8 mouse cellular contexts compared by ENCODE assay signal in genomic region chr15:100761419-100762185, GRCm38 (mm10). TPM values are rescaled to one million over a fixed set of nuclear protein-coding genes. Genes with fewer than 3 reads are reported as not detected.
A peak's percentile ranks its signal among the peaks of the same experiment; 100 is the strongest.
DNase-seq lines count a peak whose midpoint lies in the region; ATAC-seq and TF ChIP-seq lines count a peak whose summit lies in the region.

Slc4a8 (plus strand) TSS chr15:100761747.

- no peaks in the 10 kb centered on the region for H3K27me3 ChIP-seq in hindbrain, postnatal 0 days (ENCODE audit: insufficient read depth, low read length)

- H3K4me1 ChIP-seq in hindbrain, postnatal 0 days (ENCODE audit: insufficient read depth, low read length), result peaks cover 7% of the 10 kb centered on the region; the same call in 1 of the 2 replicates

- peak within 1 kb of the TSS; percentile 78 for H3K4me2 ChIP-seq in hindbrain, postnatal 0 days (ENCODE audit: low read depth, low read length)

- TF ChIP-seq CTCF in hindbrain, postnatal 0 days (IDR thresholded peaks at IDR 0.05; ENCODE audit: low read depth), result peak; percentile 78

- peak; percentile 85 for DNase-seq in T-cell, adult 2 months (ENCODE audit: low spot score)
- peak; percentile 28 to 47 for DNase-seq in gastrocnemius, adult 8-10 months (ENCODE audit: low spot score in 2 of 2)
- DNase-seq in hindbrain, postnatal 0 days (ENCODE audit: low spot score), result peak; percentile 97
- peak; percentile 79 to 93 for DNase-seq in left cerebral cortex, adult 8-10 months (ENCODE audit: low spot score in 2 of 2)
- peak; percentile 96 for DNase-seq in right cerebral cortex, adult 18-20 months
- peak; percentile 88 for DNase-seq in urinary bladder, adult 2 months (ENCODE audit: low spot score)

- peak; percentile 75 for ATAC-seq in common myeloid progenitor, adult 5-6 weeks (replicated peaks; ENCODE audit: low read depth, poor library complexity, severe bottlenecking)
- ATAC-seq in hindbrain, postnatal 0 days, result peak; percentile 96
- peak; percentile 91 for ATAC-seq in megakaryocyte, adult 5-6 weeks (ENCODE audit: poor library complexity, severe bottlenecking)

- H3K36me3 ChIP-seq in hindbrain, postnatal 0 days (ENCODE audit: insufficient read depth, low read length), result no peaks in the 10 kb centered on the region

- H3K9me3 ChIP-seq in hindbrain, postnatal 0 days (ENCODE audit: low read length), result no peaks in the 10 kb centered on the region

- H3K27ac ChIP-seq in hindbrain, postnatal 0 days, result peak within 1 kb of the TSS; percentile 92

- H3K4me3 ChIP-seq in hindbrain, postnatal 0 days (ENCODE audit: low read length), result peak within 1 kb of the TSS; percentile 75

- peak within 1 kb of the TSS; percentile 78 for H3K9ac ChIP-seq in hindbrain, postnatal 0 days (replicated peaks; ENCODE audit: low read length)

- WGBS in hindbrain, postnatal 0 days, result under 1% methylated on average over 63 of the region's 64 CpGs

RNA-seq across cellular contexts. Expression of gene Slc4a8, which starts in this region (rescaled TPM):
- 10.9 and 12.6 TPM in 2 replicates for total RNA-seq in common myeloid progenitor, adult 5-6 weeks (2017)
- total RNA-seq in gastrocnemius, adult 8-10 months (2022), result 1 to 10 TPM in 2 of 4 experiments, under 1 TPM in 2; 0.65 to 1.6 (median 1.2) TPM
- total RNA-seq in hindbrain, postnatal 0 days (2014; rRNA removed), result 25.4 and 33.9 TPM in 2 replicates
- polyA plus RNA-seq in hindbrain, postnatal 0 days (2015; fragmentation: Nextera tagmentation; extraction: Ambion mirVana), result 29.8 and 30.7 TPM in 2 replicates
- total RNA-seq in left cerebral cortex, adult 8-10 months (2022), result 10 to 100 TPM; 60.5 to 73.8 (median 69.8) TPM
- 0.16 and 4.0 TPM in 2 replicates for total RNA-seq in megakaryocyte, adult 5-6 weeks (2015)
- total RNA-seq in megakaryocyte, adult 5-6 weeks (2017), result 1.8 and 2.3 TPM in 2 replicates
- polyA plus RNA-seq in urinary bladder, adult 2 months (2012; rRNA removed), result 5.5 and 5.6 TPM in 2 replicates

Comparison
In these comparisons a context has a peak if more than half of its experiments do, and no peak if none do; other contexts are left out.
1. Peak in every context shown above with its lines: DNase-seq, ATAC-seq, H3K4me3 ChIP-seq and H3K27ac ChIP-seq.
2. DNase-seq: peak in every context shown above with its lines; median percentile 97 in hindbrain, postnatal 0 days; 96 in right cerebral cortex, adult 18-20 months; 88 in urinary bladder, adult 2 months; 86 in left cerebral cortex, adult 8-10 months; 85 in T-cell, adult 2 months; 38 in gastrocnemius, adult 8-10 months.